Mouse (Mus musculus) hindbrain, embryonic 10.5 days (tissue): ENCODE data around the gene Rnf144b. TPM values are rescaled to one million over a fixed set of nuclear protein-coding genes. Genes with fewer than 3 reads are reported as not detected.

Experiments
- DNase-seq: peaks from one replicate; pipeline ENCODE4 v3.0.0-alpha.2; 2017; ENCODE audit warnings: low spot score
- H3K27ac ChIP-seq: fragments of 300-500 bp; sonication (generic); 2 replicates; pipeline ENCODE4 v1.5.1; 2016; ENCODE audit warnings: mild to moderate bottlenecking, moderate library complexity
- H3K27me3 ChIP-seq: fragments of 300-500 bp; sonication (generic); 2 replicates; pipeline ENCODE4 v1.6.1; 2016; ENCODE audit warnings: mild to moderate bottlenecking; ENCODE audit not compliant: poor library complexity, insufficient read depth, severe bottlenecking
- H3K36me3 ChIP-seq: fragments of 300-500 bp; sonication (generic); 2 replicates; pipeline ENCODE4 v1.6.1; 2016; ENCODE audit warnings: mild to moderate bottlenecking, moderate library complexity
- H3K4me1 ChIP-seq: fragments of 300-500 bp; sonication (generic); replicated peaks from 2 replicates; pipeline ENCODE4 v1.6.1; 2016; ENCODE audit warnings: mild to moderate bottlenecking
- H3K4me3 ChIP-seq: fragments of 300-500 bp; sonication (generic); 2 replicates; pipeline ENCODE4 v1.5.1; 2016; ENCODE audit warnings: mild to moderate bottlenecking, moderate library complexity
- H3K9me3 ChIP-seq: fragments of 300-500 bp; sonication (generic); 2 replicates; pipeline ENCODE4 v1.6.1; 2016; ENCODE audit warnings: mild to moderate bottlenecking, moderate library complexity
- WGBS: fragments of 180-500 bp; shearing (Covaris S2); methylation state at CpG from one replicate; pipeline ENCODE4 v1.1.7; 2016; 5-methylcytosine and 5-hydroxymethylcytosine counted together
- polyA plus RNA-seq: library from polyadenylated mRNA; unstranded; fragments of >200 nt; fragmentation: Nextera tagmentation; extraction: Ambion mirVana; gene quantifications from 2 replicates; pipeline ENCODE4 v1.2.1, GENCODE M21; 2016

The Rnf144b gene
- polyA plus RNA-seq, 1 experiment from 2014 or later, result 0.82 TPM

DNA sequence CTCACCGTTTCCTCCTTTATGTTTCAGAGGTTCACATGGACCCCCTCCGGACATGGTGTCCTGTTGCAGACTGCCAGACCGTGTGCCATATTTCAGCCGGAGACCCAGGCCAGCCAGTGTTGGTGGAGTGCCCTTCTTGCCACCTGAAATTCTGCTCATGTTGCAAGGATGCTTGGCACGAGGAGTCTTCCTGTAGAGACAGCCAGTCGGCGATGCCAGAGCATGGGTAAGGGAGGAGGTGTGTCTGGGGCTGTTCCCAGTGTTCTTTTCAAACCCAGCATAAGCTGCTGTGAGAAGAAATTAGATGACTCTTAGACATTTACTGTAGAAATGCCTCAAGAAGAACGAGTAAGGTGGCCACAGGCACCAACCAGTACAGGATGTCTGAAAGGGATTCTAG lies 114.9 kb downstream of the Rnf144b start:
- Histone ChIP-seq H3K27ac (no peak overlapping the region), H3K4me1 (0 out of 2 replicates have a peak, but pooled peaks cover 3% of the 10 kb centered on the region), H3K9me3 (no peaks in the 10 kb centered on the region), H3K4me3 (no peak overlapping the region), H3K36me3 (no peaks in the 10 kb centered on the region), H3K27me3 (no peaks in the 10 kb centered on the region)
- DNase-seq, result no peak
- WGBS, result 91% methylated on average over 8 of the region's 8 CpGs

DNA sequence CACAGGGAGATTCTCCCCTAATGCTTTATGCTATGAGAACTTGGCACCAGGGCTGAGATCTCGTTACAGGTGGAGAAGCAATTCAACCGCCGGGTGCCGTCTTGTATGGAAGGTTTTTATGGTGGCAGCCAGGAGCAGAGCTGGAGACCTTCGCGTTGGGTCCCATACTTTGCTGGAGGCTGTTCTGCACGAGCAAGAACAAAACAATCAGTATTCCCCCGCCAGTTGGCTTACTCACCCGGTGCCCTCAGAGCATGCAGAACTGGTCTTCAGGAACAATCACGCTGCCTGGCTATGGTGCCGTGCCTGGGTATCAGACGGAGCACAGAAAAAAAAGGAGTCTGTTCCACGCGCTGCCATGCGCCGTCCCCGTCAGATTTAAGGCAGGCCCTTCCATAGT lies 115.7 kb downstream of the Rnf144b start:
- Histone ChIP-seq H3K27me3 (no peaks in the 10 kb centered on the region), H3K4me3 (no peak overlapping the region), H3K4me1 (no peaks in the 10 kb centered on the region; the same call in 1 of the 2 replicates), H3K27ac (no peak overlapping the region), H3K9me3 (no peaks in the 10 kb centered on the region), H3K36me3 (no peaks in the 10 kb centered on the region)
- WGBS, result 86% methylated on average over 17 of the region's 17 CpGs
- DNase-seq, result no peak

- H3K9me3 ChIP-seq, result no peaks in the 10 kb centered on the region
- H3K27ac ChIP-seq, result no peak overlapping the region
- 92% methylated on average over 6 of the region's 6 CpGs for whole genome bisulfite sequencing
- H3K27me3 ChIP-seq, result no peaks in the 10 kb centered on the region
- no peak for DNase-seq
- H3K36me3 ChIP-seq, result no peaks in the 10 kb centered on the region
- H3K4me1 ChIP-seq, result peaks cover 5% of the 10 kb centered on the region; the same call in 1 of the 2 replicates
- H3K4me3 ChIP-seq, result no peak overlapping the region
These were observed 121.1 kb downstream of the Rnf144b start for GRCm38 (mm10) chr13:47243569-47243968.

GRCm38 (mm10) chr13:47244771-47245170 lies 122.3 kb downstream of the Rnf144b start:
- no peak for DNase-seq
- H3K36me3 ChIP-seq, result no peaks in the 10 kb centered on the region
- H3K27ac ChIP-seq, result no peak overlapping the region
- no peaks in the 10 kb centered on the region for H3K9me3 ChIP-seq
- no peaks in the 10 kb centered on the region for H3K27me3 ChIP-seq
- H3K4me3 ChIP-seq, result no peak overlapping the region
- 89% methylated on average over 11 of the region's 11 CpGs for WGBS
- peaks cover 5% of the 10 kb centered on the region; the same call in 1 of the 2 replicates for H3K4me1 ChIP-seq

DNA sequence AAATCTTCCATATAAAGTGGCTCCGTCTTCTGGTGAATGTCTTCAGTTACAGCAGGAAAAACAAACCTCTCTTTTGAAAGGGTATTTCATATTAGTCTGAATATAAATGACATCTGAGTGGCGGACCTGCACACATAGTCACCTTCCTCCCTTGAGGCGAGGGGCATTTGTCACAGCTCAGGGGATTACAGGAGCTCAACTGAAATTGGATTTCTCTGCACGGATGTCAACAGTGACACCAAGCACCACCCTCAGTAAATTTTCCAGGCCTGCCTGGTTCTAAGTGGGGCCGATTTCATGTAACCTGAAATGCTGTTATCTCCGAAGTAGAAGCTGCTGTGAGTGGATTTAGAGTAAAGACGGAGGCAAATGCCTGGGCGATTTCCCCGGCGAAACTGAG lies 124.0 kb downstream of the Rnf144b start:
- Histone ChIP-seq H3K9me3 (no peaks in the 10 kb centered on the region), H3K4me1 (peaks cover 5% of the 10 kb centered on the region; the same call in 1 of the 2 replicates), H3K4me3 (no peak overlapping the region), H3K36me3 (no peaks in the 10 kb centered on the region), H3K27me3 (no peaks in the 10 kb centered on the region), H3K27ac (no peak overlapping the region)
- DNase-seq, result no peak
- 82% methylated on average over 10 of the region's 10 CpGs for WGBS

DNA sequence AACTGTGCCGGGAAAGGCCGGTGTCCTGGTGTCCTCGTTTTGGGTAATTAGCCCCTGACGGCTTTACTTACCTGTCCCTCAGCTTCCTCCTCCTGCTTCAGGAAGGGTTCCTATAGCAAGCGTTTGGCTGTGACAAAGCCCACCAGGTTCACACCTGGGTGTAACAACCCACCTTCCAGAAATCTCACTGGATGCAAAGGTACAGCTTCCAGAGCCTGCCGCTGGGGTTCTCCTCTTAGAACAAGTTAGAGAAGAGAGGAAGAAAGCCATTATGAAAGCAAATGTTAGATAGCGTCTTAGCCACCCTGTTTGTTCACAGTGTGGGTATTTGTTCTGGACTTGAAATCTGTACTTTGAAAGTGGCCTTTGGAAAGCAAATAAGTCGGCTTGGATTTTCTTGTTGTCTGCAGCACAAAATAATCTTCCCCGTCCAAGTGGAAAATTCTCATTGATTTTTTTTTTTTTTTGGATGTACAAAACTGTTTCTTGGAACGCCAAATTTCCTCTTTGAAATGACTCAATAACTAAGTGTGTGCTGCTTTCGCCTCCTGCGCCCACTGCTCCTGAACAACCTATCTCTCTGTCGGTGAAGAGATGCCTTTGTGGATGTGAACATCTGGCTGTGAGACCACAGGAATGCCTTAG lies 124.8 kb downstream of the Rnf144b start:
- H3K27ac ChIP-seq, result no peak overlapping the region
- H3K36me3 ChIP-seq, result no peaks in the 10 kb centered on the region
- H3K4me3 ChIP-seq, result no peak overlapping the region
- no peaks in the 10 kb centered on the region for H3K27me3 ChIP-seq
- peaks cover 5% of the 10 kb centered on the region; the same call in 1 of the 2 replicates for H3K4me1 ChIP-seq
- no peaks in the 10 kb centered on the region for H3K9me3 ChIP-seq
- 78% methylated on average over 13 of the region's 13 CpGs for WGBS
- DNase-seq, result no peak

DNA sequence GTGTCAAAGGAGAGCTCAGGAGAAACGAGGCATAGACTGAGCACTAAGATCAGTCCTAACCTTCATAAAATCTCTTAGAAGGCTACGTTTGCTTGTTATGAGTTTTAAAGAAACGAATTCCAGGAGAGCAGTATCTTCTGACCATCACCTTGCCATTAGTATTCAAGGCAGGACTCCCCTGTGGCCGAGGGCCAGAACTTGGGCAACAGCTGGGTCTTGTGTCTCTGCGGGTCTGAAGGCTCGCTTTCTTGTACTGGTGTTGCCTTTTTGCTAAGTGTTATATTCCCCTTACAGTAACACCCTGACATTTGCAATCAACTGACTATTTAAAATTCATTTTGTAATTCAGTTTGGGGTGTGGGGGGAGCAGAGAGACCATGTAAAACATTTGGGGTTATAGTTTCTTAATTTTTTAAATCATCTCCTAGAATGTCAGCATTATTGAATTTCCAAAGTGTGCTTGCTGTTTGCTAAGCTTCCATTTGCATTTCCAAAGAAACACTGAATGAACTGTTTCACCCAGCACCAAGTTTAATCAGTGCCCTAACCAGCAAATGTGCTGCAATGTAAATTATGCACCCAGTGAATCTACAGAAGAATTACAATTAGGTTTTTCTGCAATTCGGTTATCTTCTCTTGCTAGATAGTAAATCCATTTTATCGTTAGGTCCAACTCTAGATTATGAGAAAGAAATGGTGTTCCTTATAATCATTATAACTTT lies 126.0 kb downstream of the Rnf144b start:
- no peak for DNase-seq
- no peak overlapping the region for H3K27ac ChIP-seq

GRCm38 (mm10) chr13:47250615-47251014 lies 128.2 kb downstream of the Rnf144b start:
- WGBS, result 81% methylated on average over 1 of the region's 1 CpGs

More for the DNA sequence above, 126.0 kb downstream of the Rnf144b start:
- H3K27me3 ChIP-seq, result no peaks in the 10 kb centered on the region
- no peaks in the 10 kb centered on the region for H3K9me3 ChIP-seq
- no peak overlapping the region for H3K4me3 ChIP-seq
- no peaks in the 10 kb centered on the region for H3K36me3 ChIP-seq
- H3K4me1 ChIP-seq, result 0 out of 2 replicates have a peak, but pooled peaks cover 5% of the 10 kb centered on the region
- WGBS, result 81% methylated on average over 8 of the region's 8 CpGs

DNA sequence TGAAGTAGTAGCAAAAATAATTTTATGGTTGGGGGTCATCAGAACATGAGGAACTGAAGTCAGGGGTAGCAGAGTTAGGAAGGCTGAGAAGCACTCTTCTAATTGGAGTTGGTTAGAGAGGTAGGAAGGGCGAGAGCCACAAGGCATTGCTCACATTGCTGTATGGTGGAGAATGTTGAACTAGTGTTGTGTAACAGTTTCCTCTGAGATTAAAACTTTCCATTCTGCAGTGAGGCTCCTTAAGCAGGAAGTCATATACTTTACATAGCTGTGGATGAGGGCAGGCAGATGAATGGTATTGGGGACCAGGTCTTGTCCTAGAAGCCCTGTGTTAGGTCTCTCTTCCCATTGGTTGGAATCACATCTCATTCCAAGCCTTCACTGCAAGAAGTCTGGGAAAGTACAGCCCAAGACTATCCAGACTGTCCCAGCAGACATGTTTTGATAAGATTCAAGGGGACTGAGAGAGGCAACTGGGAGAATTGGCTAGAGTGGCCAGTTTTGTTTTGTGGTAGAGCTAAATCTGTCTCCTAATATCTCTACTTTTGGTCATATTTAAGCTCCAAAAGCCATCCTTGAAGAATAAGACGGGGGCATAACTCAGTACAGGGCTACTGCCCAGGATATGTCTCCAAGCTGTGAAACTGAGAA lies 128.8 kb downstream of the Rnf144b start:
- Histone ChIP-seq H3K9me3 (no peaks in the 10 kb centered on the region), H3K27ac (no peak overlapping the region), H3K36me3 (no peaks in the 10 kb centered on the region), H3K4me1 (0 out of 2 replicates have a peak, but pooled peaks cover 5% of the 10 kb centered on the region), H3K27me3 (no peaks in the 10 kb centered on the region), H3K4me3 (no peak overlapping the region)
- WGBS, result 92% methylated on average over 2 of the region's 2 CpGs
- no peak for DNase-seq

More at GRCm38 (mm10) chr13:47250615-47251014, 128.2 kb downstream of the Rnf144b start:
- H3K27me3 ChIP-seq, result no peaks in the 10 kb centered on the region
- DNase-seq, result no peak
- H3K9me3 ChIP-seq, result no peaks in the 10 kb centered on the region
- no peak overlapping the region for H3K4me3 ChIP-seq
- no peaks in the 10 kb centered on the region for H3K36me3 ChIP-seq
- 0 out of 2 replicates have a peak, but pooled peaks cover 5% of the 10 kb centered on the region for H3K4me1 ChIP-seq
- no peak overlapping the region for H3K27ac ChIP-seq

- H3K27me3 ChIP-seq, result no peaks in the 10 kb centered on the region
- H3K4me3 ChIP-seq, result no peak overlapping the region
- no peaks in the 10 kb centered on the region for H3K9me3 ChIP-seq
- no peak for DNase-seq
- H3K36me3 ChIP-seq, result no peaks in the 10 kb centered on the region
- no peak overlapping the region for H3K27ac ChIP-seq
- 80% methylated on average over 5 of the region's 5 CpGs for whole genome bisulfite sequencing
- peaks cover 14% of the 10 kb centered on the region for H3K4me1 ChIP-seq
These were observed 131.3 kb downstream of the Rnf144b start for GRCm38 (mm10) chr13:47253711-47254110.

DNA sequence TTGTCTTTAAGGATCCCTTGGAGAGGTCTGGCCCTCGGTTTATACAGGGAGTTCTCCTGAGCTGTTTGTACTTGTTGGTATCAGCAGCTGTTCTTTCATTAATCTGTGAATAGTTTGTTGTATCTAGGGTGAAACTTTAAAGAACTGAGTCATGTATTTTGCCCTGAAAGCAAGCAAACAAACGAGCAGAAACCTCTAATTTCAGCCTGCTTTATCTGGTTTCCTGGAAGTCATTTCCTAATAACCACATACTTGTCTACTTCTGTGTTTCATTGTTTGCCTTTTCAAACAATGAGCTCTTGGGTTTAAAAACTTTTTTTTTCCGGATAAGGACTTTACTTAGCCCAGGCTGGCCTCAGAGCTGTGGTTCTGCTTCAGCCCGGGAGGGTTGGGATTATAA lies 136.8 kb downstream of the Rnf144b start:
- Histone ChIP-seq H3K4me1 (peaks cover 19% of the 10 kb centered on the region), H3K27ac (no peak overlapping the region), H3K4me3 (no peak overlapping the region), H3K36me3 (no peaks in the 10 kb centered on the region), H3K9me3 (no peaks in the 10 kb centered on the region), H3K27me3 (no peaks in the 10 kb centered on the region)
- WGBS, result 61% methylated on average over 4 of the region's 4 CpGs
- no peak for DNase-seq

DNA sequence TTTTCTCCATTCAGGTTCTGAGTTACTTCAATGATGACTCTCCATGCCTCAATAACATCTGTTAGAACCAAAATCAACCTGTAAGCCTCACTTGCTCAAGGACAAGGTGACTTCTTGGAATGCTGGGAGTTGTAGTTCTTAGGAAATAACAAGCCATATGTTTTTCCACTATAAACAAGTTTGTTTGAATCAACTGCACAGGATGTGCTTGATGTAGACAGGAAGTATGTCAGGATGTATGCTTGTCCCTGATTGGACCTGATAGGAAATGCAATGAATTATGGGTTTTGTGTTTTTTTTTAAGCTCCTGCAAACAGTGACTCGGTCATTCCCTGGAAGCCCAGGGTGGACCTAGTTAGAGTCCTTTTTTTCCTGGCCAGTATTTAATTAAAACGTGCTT lies 139.5 kb downstream of the Rnf144b start:
- Histone ChIP-seq H3K9me3 (no peaks in the 10 kb centered on the region), H3K4me1 (peaks cover 19% of the 10 kb centered on the region), H3K4me3 (no peak overlapping the region), H3K27ac (no peak overlapping the region), H3K36me3 (no peaks in the 10 kb centered on the region), H3K27me3 (no peaks in the 10 kb centered on the region)
- WGBS, result 59% methylated on average over 2 of the region's 2 CpGs
- no peak for DNase-seq

DNA sequence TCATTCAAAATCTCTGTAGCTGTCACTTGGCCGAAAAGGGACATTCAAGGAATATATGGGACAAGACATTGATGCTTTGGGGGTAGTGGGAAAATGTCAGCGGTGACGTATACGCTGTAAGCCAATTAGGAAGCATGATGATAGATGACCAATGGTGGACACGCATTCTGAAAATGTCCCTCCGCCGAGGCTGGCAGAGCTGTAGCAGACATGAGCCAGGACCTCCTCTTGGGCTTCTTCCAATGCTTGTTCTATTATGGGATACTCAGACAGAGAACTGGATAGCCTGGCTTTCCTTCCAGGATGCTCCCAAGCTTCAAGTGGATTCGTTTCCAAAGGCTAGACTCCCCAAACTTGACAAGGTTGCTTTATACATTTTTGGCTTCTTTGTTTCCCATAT lies 141.9 kb downstream of the Rnf144b start:
- WGBS, result 87% methylated on average over 8 of the region's 8 CpGs

More for the DNA sequence above, 141.9 kb downstream of the Rnf144b start:
- peaks cover 8% of the 10 kb centered on the region; the same call in 1 of the 2 replicates for H3K9me3 ChIP-seq
- no peaks in the 10 kb centered on the region; the same call in 1 of the 2 replicates for H3K4me1 ChIP-seq
- H3K27me3 ChIP-seq, result no peaks in the 10 kb centered on the region
- H3K36me3 ChIP-seq, result no peaks in the 10 kb centered on the region
- H3K4me3 ChIP-seq, result no peak overlapping the region
- no peak overlapping the region for H3K27ac ChIP-seq
- no peak for DNase-seq
